Mouse (Mus musculus): Measurements from ENCODE around the gene Pgls. TPM values are rescaled to one million over a fixed set of nuclear protein-coding genes. Genes with fewer than 3 reads are reported as not detected.

Gene Pgls
- polyA plus RNA-seq, 1 experiment from 2014 or later: 218 TPM

- Histone ChIP-seq H3K36me3 (ENCODE audit: control insufficient read depth, insufficient read depth, low read length) (no peaks in the 10 kb centered on the region), H3K27ac (ENCODE audit: low read length) (no peak within 1 kb of the TSS), H3K9me3 (ENCODE audit: control insufficient read depth, low read length) (no peaks in the 10 kb centered on the region), H3K4me1 (replicated peaks; ENCODE audit: control insufficient read depth, insufficient read depth, low read length) (peaks cover 10% of the 10 kb centered on the region), H3K4me3 (ENCODE audit: low read length) (peak within 1 kb of the TSS; percentile 58), H3K4me2 (ENCODE audit: low read depth, low read length) (peak within 1 kb of the TSS; percentile 89), H3K9ac (ENCODE audit: low read length) (peak within 1 kb of the TSS; percentile 67), H3K27me3 (ENCODE audit: control insufficient read depth, insufficient read depth, low read depth, low read length) (peaks cover 47% of the 10 kb centered on the region)
- peak; percentile 11; the same call in 1 of the 2 replicates for ATAC-seq (ENCODE audit: low read depth)
- WGBS: 3% methylated on average over 68 of the region's 70 CpGs
Measured at GRCm38 (mm10) chr8:71558071-71558957, 33.7 kb upstream of the Pgls start, which contains the start of gene Tmem221. Gene Tmem221 (minus strand): TSS chr8:71558871.

GRCm38 (mm10) chr8:71558958-71559690 lies 32.9 kb upstream of the Pgls start:
- 2% methylated on average over 24 of the region's 24 CpGs for WGBS
- peak overlapping the region; percentile 67 for H3K9ac ChIP-seq (ENCODE audit: low read length)
- H3K36me3 ChIP-seq (ENCODE audit: control insufficient read depth, insufficient read depth, low read length): no peaks in the 10 kb centered on the region

GRCm38 (mm10) chr8:71560071-71560470 lies 31.9 kb upstream of the Pgls start:
- Histone ChIP-seq H3K9ac (ENCODE audit: low read length) (no peak overlapping the region), H3K36me3 (ENCODE audit: control insufficient read depth, insufficient read depth, low read length) (no peaks in the 10 kb centered on the region), H3K9me3 (ENCODE audit: control insufficient read depth, low read length) (0 out of 2 replicates have a peak, but pooled peaks cover 2% of the 10 kb centered on the region), H3K4me3 (ENCODE audit: low read length) (no peak overlapping the region), H3K27me3 (ENCODE audit: control insufficient read depth, insufficient read depth, low read depth, low read length) (peaks cover 47% of the 10 kb centered on the region), H3K4me1 (replicated peaks; ENCODE audit: control insufficient read depth, insufficient read depth, low read length) (peaks cover 7% of the 10 kb centered on the region), H3K4me2 (ENCODE audit: low read depth, low read length) (no peak overlapping the region), H3K27ac (ENCODE audit: low read length) (no peak overlapping the region)
- ATAC-seq (ENCODE audit: low read depth): no peak
- 62% methylated on average over 3 of the region's 3 CpGs for WGBS

More at GRCm38 (mm10) chr8:71558958-71559690, 32.9 kb upstream of the Pgls start:
- Histone ChIP-seq H3K27me3 (ENCODE audit: control insufficient read depth, insufficient read depth, low read depth, low read length) (peaks cover 47% of the 10 kb centered on the region), H3K9me3 (ENCODE audit: control insufficient read depth, low read length) (0 out of 2 replicates have a peak, but pooled peaks cover 2% of the 10 kb centered on the region), H3K4me3 (ENCODE audit: low read length) (peak overlapping the region; percentile 58), H3K4me2 (ENCODE audit: low read depth, low read length) (peak overlapping the region; percentile 89), H3K4me1 (replicated peaks; ENCODE audit: control insufficient read depth, insufficient read depth, low read length) (peaks cover 7% of the 10 kb centered on the region), H3K27ac (ENCODE audit: low read length) (no peak overlapping the region)
- ATAC-seq (ENCODE audit: low read depth): peak; percentile 75

DNA sequence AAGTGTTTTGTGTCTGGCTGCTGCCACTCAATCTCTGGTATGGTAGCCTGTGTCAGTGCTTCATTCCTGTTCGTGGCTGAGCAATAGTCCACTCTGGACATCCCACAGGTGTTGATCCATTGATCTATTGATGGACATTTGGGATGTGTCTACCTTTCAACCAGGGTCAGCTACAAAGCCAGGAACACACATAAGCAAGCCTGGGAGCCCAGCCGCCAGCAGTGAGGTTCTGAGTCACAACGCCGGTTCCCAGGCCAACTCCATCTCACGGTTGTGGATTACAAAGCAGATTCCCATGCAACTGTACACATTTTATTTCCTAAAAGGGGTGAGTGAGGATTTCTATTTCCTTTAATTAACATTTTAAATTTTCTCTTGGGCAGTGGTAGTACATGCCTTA lies 31.2 kb upstream of the Pgls start:
- no peak for ATAC-seq (ENCODE audit: low read depth)
- Histone ChIP-seq H3K4me1 (replicated peaks; ENCODE audit: control insufficient read depth, insufficient read depth, low read length) (peaks cover 7% of the 10 kb centered on the region), H3K4me2 (ENCODE audit: low read depth, low read length) (no peak overlapping the region), H3K36me3 (ENCODE audit: control insufficient read depth, insufficient read depth, low read length) (no peaks in the 10 kb centered on the region), H3K27ac (ENCODE audit: low read length) (no peak overlapping the region), H3K9ac (ENCODE audit: low read length) (no peak overlapping the region), H3K27me3 (ENCODE audit: control insufficient read depth, insufficient read depth, low read depth, low read length) (peaks cover 47% of the 10 kb centered on the region), H3K9me3 (ENCODE audit: control insufficient read depth, low read length) (0 out of 2 replicates have a peak, but pooled peaks cover 2% of the 10 kb centered on the region), H3K4me3 (ENCODE audit: low read length) (no peak overlapping the region)
- 80% methylated on average over 5 of the region's 5 CpGs for WGBS

- H3K9me3 ChIP-seq (ENCODE audit: control insufficient read depth, low read length): 0 out of 2 replicates have a peak, but pooled peaks cover 2% of the 10 kb centered on the region
- 3% methylated on average over 15 of the region's 15 CpGs for WGBS
- H3K9ac ChIP-seq (ENCODE audit: low read length): no peak overlapping the region
- no peak overlapping the region for H3K4me2 ChIP-seq (ENCODE audit: low read depth, low read length)
- H3K4me3 ChIP-seq (ENCODE audit: low read length): no peak overlapping the region
- H3K36me3 ChIP-seq (ENCODE audit: control insufficient read depth, insufficient read depth, low read length): no peaks in the 10 kb centered on the region
- ATAC-seq (ENCODE audit: low read depth): peak; percentile 48
- H3K27ac ChIP-seq (ENCODE audit: low read length): no peak overlapping the region
- H3K27me3 ChIP-seq (ENCODE audit: control insufficient read depth, insufficient read depth, low read depth, low read length): peaks cover 47% of the 10 kb centered on the region
- H3K4me1 ChIP-seq (replicated peaks; ENCODE audit: control insufficient read depth, insufficient read depth, low read length): peaks cover 7% of the 10 kb centered on the region
Measured at GRCm38 (mm10) chr8:71561401-71561800, 30.6 kb upstream of the Pgls start.

- Histone ChIP-seq H3K4me1 (replicated peaks; ENCODE audit: control insufficient read depth, insufficient read depth, low read length) (peaks cover 7% of the 10 kb centered on the region), H3K9me3 (ENCODE audit: control insufficient read depth, low read length) (0 out of 2 replicates have a peak, but pooled peaks cover 2% of the 10 kb centered on the region), H3K36me3 (ENCODE audit: control insufficient read depth, insufficient read depth, low read length) (no peaks in the 10 kb centered on the region), H3K27ac (ENCODE audit: low read length) (no peak overlapping the region), H3K9ac (ENCODE audit: low read length) (peak overlapping the region; percentile 30), H3K4me3 (ENCODE audit: low read length) (peak overlapping the region; percentile 28), H3K4me2 (ENCODE audit: low read depth, low read length) (peak overlapping the region; percentile 52), H3K27me3 (ENCODE audit: control insufficient read depth, insufficient read depth, low read depth, low read length) (peaks cover 37% of the 10 kb centered on the region)
- ATAC-seq (ENCODE audit: low read depth): peak; percentile 44
- 2% methylated on average over 33 of the region's 33 CpGs for WGBS
Measured at GRCm38 (mm10) chr8:71562751-71563150, 29.2 kb upstream of the Pgls start.

GRCm38 (mm10) chr8:71563992-71564391 lies 28.0 kb upstream of the Pgls start:
- Histone ChIP-seq H3K36me3 (ENCODE audit: control insufficient read depth, insufficient read depth, low read length) (no peaks in the 10 kb centered on the region), H3K4me3 (ENCODE audit: low read length) (no peak overlapping the region), H3K27ac (ENCODE audit: low read length) (no peak overlapping the region), H3K4me1 (replicated peaks; ENCODE audit: control insufficient read depth, insufficient read depth, low read length) (peaks cover 10% of the 10 kb centered on the region), H3K9me3 (ENCODE audit: control insufficient read depth, low read length) (0 out of 2 replicates have a peak, but pooled peaks cover 2% of the 10 kb centered on the region), H3K9ac (ENCODE audit: low read length) (no peak overlapping the region), H3K4me2 (ENCODE audit: low read depth, low read length) (no peak overlapping the region), H3K27me3 (ENCODE audit: control insufficient read depth, insufficient read depth, low read depth, low read length) (peaks cover 25% of the 10 kb centered on the region)
- 89% methylated on average over 4 of the region's 4 CpGs for WGBS
- ATAC-seq (ENCODE audit: low read depth): no peak

DNA sequence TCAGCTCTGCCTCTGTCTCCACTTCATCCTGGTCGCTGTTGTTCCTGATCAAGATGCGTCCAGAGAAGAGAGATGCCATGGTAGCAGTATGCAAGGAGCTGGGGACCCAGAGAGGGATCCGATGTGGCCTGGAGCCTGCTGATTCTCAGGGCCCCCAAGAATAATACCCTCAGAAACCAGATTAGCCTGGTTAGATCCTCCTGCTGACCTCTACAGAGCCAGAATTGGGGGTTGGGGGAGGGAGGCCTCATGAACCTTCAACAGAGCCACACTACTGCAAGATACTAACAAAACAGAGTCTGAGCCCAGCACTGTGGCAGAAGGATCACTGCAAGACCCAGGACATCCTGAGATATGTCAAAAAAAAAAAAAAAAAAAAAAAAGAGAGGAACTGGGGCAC lies 25.5 kb upstream of the Pgls start, which contains the start of gene Nxnl1:
Nxnl1 (minus strand) TSS at position 101 of the 400 bp plus-strand sequence.
- H3K4me1 ChIP-seq (replicated peaks; ENCODE audit: control insufficient read depth, insufficient read depth, low read length): peaks cover 13% of the 10 kb centered on the region
- H3K9ac ChIP-seq (ENCODE audit: low read length): no peak within 1 kb of the TSS
- 0 out of 2 replicates have a peak, but pooled peaks cover 2% of the 10 kb centered on the region for H3K9me3 ChIP-seq (ENCODE audit: control insufficient read depth, low read length)
- no peak within 1 kb of the TSS for H3K27ac ChIP-seq (ENCODE audit: low read length)
- H3K27me3 ChIP-seq (ENCODE audit: control insufficient read depth, insufficient read depth, low read depth, low read length): peaks cover 15% of the 10 kb centered on the region
- no peak within 1 kb of the TSS for H3K4me3 ChIP-seq (ENCODE audit: low read length)
- H3K36me3 ChIP-seq (ENCODE audit: control insufficient read depth, insufficient read depth, low read length): no peaks in the 10 kb centered on the region
- WGBS: 62% methylated on average over 3 of the region's 3 CpGs
- no peak for ATAC-seq (ENCODE audit: low read depth)
- no peak within 1 kb of the TSS for H3K4me2 ChIP-seq (ENCODE audit: low read depth, low read length)

- H3K36me3 ChIP-seq (ENCODE audit: control insufficient read depth, insufficient read depth, low read length): no peaks in the 10 kb centered on the region
- H3K27me3 ChIP-seq (ENCODE audit: control insufficient read depth, insufficient read depth, low read depth, low read length): peaks cover 4% of the 10 kb centered on the region
- no peak overlapping the region for H3K9ac ChIP-seq (ENCODE audit: low read length)
- H3K4me1 ChIP-seq (replicated peaks; ENCODE audit: control insufficient read depth, insufficient read depth, low read length): peaks cover 11% of the 10 kb centered on the region
- ATAC-seq (ENCODE audit: low read depth): no peak
- 0 out of 2 replicates have a peak, but pooled peaks cover 2% of the 10 kb centered on the region for H3K9me3 ChIP-seq (ENCODE audit: control insufficient read depth, low read length)
- H3K4me2 ChIP-seq (ENCODE audit: low read depth, low read length): no peak overlapping the region
- no peak overlapping the region for H3K27ac ChIP-seq (ENCODE audit: low read length)
- H3K4me3 ChIP-seq (ENCODE audit: low read length): no peak overlapping the region
- WGBS: 63% methylated on average over 7 of the region's 7 CpGs
Measured at GRCm38 (mm10) chr8:71567587-71567986, 24.4 kb upstream of the Pgls start.

All from lung, embryonic 16.5 days (tissue).